Mouse (Mus musculus) embryonic facial prominence, embryonic 13.5 days (tissue): Measurements from ENCODE around the gene Ccdc97. TPM values are rescaled to one million over a fixed set of nuclear protein-coding genes. Genes with fewer than 3 reads are reported as not detected.
"Not testable (repeated sequence)": the region's sequence is repeated elsewhere in the genome, so short reads cannot be mapped to it uniquely, and the experiment has no call there.

Experiments
- ATAC-seq: fragments of 200-750 bp; cut with Nextera tagmentation; 2 replicates; pipeline ENCODE4 v1.8.0; 2017; ENCODE audit warnings: low read depth; ENCODE audit not compliant: insufficient number of reproducible peaks, insufficient read depth, low FRiP score, low TSS enrichment
- H3K27ac ChIP-seq: fragments of 300-500 bp; sonication (generic); 2 replicates; pipeline ENCODE4 v1.5.1; 2015; ENCODE audit warnings: moderate library complexity, mild to moderate bottlenecking, inconsistent platforms
- H3K27me3 ChIP-seq: fragments of 300-500 bp; sonication (generic); 2 replicates; pipeline ENCODE4 v1.6.1; 2015; ENCODE audit warnings: mild to moderate bottlenecking, inconsistent platforms
- H3K36me3 ChIP-seq: fragments of 300-500 bp; sonication (generic); 2 replicates; pipeline ENCODE4 v1.6.1; 2015; ENCODE audit warnings: mild to moderate bottlenecking, inconsistent platforms
- H3K4me1 ChIP-seq: fragments of 300-500 bp; sonication (generic); 2 replicates; pipeline ENCODE4 v1.6.1; 2015; ENCODE audit warnings: inconsistent platforms
- H3K4me2 ChIP-seq: fragments of 300-500 bp; sonication (generic); 2 replicates; pipeline ENCODE4 v1.6.1; 2015; ENCODE audit warnings: moderate library complexity, mild to moderate bottlenecking, inconsistent platforms
- H3K4me3 ChIP-seq: fragments of 300-500 bp; sonication (generic); 2 replicates; pipeline ENCODE4 v1.5.1; 2015; ENCODE audit warnings: mild to moderate bottlenecking, inconsistent platforms
- H3K9ac ChIP-seq: fragments of 300-500 bp; sonication (generic); 2 replicates; pipeline ENCODE4 v1.6.1; 2015; ENCODE audit warnings: mild to moderate bottlenecking, inconsistent platforms
- H3K9me3 ChIP-seq: fragments of 300-500 bp; sonication (generic); 2 replicates; pipeline ENCODE4 v1.6.1; 2016; ENCODE audit warnings: inconsistent platforms
- WGBS: fragments of 180-500 bp; shearing (Covaris S2); methylation state at CpG from one replicate; pipeline ENCODE4 v1.1.7; 2015; ENCODE audit warnings: mixed read lengths; 5-methylcytosine and 5-hydroxymethylcytosine counted together
- polyA plus RNA-seq: library from polyadenylated mRNA; unstranded; fragments of >200 nt; fragmentation: Nextera tagmentation; extraction: Ambion mirVana; gene quantifications from 2 replicates; pipeline ENCODE4 v1.2.1, GENCODE M21; 2015

Gene Ccdc97
- polyA plus RNA-seq, 1 experiment from 2014 or later = 26.3 TPM

DNA sequence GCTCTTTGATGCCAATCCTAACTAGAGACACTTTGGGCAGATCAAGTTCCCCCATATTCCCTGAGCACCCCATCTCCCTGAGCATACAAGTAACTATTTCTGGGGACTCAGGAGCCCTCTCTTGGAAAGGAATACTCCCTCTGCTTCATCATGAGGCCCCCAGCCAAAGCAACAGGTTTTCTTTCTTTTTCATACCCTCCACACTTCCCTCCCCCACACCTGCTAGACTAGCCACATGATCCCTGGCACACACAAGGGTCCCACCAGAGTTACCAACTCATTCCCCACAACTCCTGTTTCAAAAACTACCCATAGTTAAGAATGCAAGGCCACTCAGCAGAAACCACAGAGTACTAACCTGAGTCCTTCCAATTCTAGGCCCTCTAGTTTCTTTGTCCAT, 34.2 kb upstream of the Ccdc97 start:
- Histone ChIP-seq H3K36me3 (peaks cover 47% of the 10 kb centered on the region), H3K9me3 (no peaks in the 10 kb centered on the region), H3K9ac (peak overlapping the region; percentile 99), H3K4me2 (peak overlapping the region; percentile 91), H3K27me3 (no peaks in the 10 kb centered on the region), H3K27ac (peak overlapping the region; percentile 22; the same call in 1 of the 2 replicates), H3K4me3 (peak overlapping the region; percentile 98), H3K4me1 (peaks cover 22% of the 10 kb centered on the region)
- ATAC-seq = no peak

DNA sequence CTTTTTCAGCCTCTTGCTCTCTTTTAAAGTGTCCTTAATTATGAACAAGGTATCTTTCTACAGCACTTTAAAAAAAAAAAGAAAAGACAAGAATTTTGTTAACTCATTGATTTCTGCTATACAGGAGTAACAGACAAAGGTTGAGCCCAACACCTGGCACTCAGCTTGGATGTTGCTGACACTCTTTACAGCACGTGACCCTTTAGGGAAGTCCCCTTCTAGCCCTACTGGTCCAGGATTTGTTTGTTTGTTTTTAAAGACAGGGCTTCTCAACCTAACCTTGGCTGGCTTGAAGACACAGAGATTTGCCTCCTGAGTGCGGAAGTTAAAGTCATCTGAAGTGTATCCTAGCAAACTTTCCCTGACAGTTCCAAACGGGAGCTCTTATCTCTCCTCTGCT, 28.0 kb upstream of the Ccdc97 start:
- Histone ChIP-seq H3K27me3 (no peaks in the 10 kb centered on the region), H3K4me2 (no peak overlapping the region), H3K9me3 (no peaks in the 10 kb centered on the region), H3K36me3 (peaks cover 98% of the 10 kb centered on the region), H3K4me1 (peaks cover 5% of the 10 kb centered on the region), H3K27ac (no peak overlapping the region), H3K4me3 (no peak overlapping the region), H3K9ac (no peak overlapping the region)
- ATAC-seq = no peak
- WGBS = 82% methylated on average over 3 of the region's 3 CpGs

DNA sequence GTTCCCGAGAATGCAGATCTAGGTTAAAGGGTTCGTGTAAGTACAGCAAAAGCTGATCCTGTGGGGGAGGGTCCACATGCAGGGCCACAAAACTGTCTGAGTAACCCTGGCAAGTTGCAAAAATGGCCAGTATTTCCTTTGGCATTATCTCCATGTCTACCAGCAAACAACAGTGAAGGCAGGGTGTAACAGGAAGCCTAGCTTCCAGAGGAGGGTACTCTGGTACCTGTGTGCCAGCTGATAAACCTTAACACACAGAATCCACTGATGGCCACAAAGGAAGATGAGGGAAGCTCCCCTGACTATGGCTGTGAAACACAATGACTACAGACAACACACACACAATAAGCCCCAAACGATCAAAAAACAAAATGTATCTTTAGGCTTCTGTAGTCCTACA, 19.4 kb upstream of the Ccdc97 start:
- no peak for ATAC-seq
- Histone ChIP-seq H3K4me3 (no peak overlapping the region), H3K4me1 (no peaks in the 10 kb centered on the region), H3K9me3 (no peaks in the 10 kb centered on the region), H3K9ac (no peak overlapping the region), H3K27me3 (no peaks in the 10 kb centered on the region), H3K36me3 (peaks cover 96% of the 10 kb centered on the region), H3K27ac (no peak overlapping the region), H3K4me2 (no peak overlapping the region)
- WGBS = 90% methylated on average over 3 of the region's 3 CpGs

DNA sequence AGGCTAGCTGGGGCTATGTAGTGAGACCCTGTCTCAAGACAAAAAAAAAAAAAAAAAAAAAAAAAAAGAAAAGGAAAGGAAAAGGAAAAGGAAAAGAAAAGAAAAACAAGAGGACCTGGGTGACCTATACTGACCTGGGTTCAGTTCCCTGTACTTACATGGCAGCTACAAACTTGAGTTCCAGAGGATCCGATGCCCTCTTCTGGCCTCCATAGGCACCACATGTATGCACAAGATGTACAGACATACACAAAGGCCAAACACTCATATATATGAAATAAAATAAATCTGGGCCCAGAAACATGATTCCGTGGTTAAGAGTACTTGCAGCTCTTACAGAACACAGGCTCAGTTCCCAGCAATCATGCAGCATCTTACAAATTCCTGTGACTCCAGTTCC, 18.0 kb upstream of the Ccdc97 start:
- no peaks in the 10 kb centered on the region for H3K27me3 ChIP-seq
- no peaks in the 10 kb centered on the region for H3K4me1 ChIP-seq
- H3K4me2 ChIP-seq = no peak overlapping the region
- peaks cover 96% of the 10 kb centered on the region for H3K36me3 ChIP-seq
- no peak for ATAC-seq
- no peaks in the 10 kb centered on the region for H3K9me3 ChIP-seq
- WGBS = 82% methylated on average over 2 of the region's 2 CpGs
- H3K4me3 ChIP-seq = no peak overlapping the region
- no peak overlapping the region for H3K9ac ChIP-seq
- H3K27ac ChIP-seq = no peak overlapping the region

DNA sequence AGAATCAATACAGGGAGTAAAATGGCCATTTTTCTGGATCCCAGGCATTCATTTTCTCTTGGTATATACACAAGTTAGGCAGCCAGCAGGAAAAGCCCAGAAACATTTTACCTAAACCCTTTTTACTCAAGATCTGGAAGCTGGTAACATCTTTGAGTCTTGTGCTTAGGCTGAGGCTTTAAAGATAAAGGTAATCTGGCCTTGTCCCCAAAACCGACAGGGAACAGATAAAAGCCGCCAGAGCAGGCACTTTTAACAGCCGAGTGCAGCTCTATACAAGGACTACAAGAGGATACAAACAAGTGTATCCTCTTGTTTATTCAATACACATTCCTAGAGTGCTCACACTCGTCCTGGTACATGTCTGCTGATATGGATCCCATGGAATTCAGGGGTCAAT, 16.1 kb upstream of the Ccdc97 start:
- WGBS = 87% methylated on average over 4 of the region's 4 CpGs
- H3K4me2 ChIP-seq = no peak overlapping the region
- H3K27me3 ChIP-seq = no peaks in the 10 kb centered on the region
- H3K9me3 ChIP-seq = no peaks in the 10 kb centered on the region
- ATAC-seq = no peak
- no peak overlapping the region for H3K9ac ChIP-seq
- no peaks in the 10 kb centered on the region for H3K4me1 ChIP-seq
- no peak overlapping the region for H3K4me3 ChIP-seq
- no peak overlapping the region for H3K27ac ChIP-seq
- peaks cover 95% of the 10 kb centered on the region for H3K36me3 ChIP-seq

DNA sequence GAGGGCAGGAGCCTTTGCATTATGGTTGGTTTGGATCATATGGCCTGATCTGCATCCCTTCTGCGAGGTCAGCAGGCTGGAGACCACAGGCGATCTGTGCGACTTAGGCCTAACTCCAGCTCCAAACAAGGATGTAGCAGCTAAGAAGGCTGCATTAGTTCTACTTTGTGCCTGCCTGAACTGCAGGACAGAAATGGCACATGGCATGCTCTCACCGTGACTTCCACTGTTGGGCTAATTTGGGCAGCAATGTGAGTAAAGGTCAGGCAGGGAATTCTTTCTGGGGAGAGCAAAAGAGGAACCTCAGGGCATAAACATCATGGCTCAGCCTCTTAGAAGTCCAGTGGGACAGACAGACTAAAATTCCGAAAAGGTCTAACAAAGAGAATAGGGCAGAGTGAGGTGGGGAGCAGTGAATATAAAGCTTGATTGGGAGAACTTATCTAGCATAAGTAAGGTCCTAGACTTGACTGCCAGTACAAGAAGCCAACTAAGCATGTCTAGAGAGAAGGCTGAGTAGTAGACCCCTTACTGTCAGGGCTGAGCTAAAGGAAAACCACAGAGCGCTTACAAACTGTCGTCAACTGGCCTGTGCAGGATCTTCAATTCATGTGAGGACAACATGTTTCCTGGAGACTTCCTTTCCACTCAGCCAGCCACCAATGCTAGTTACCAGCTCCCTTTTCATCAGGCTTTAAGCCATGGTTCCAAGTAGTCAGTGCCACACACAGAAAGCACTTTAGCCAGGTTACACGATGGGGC, 12.6 kb upstream of the Ccdc97 start:
- Histone ChIP-seq H3K9me3 (no peaks in the 10 kb centered on the region), H3K27ac (no peak overlapping the region), H3K27me3 (no peaks in the 10 kb centered on the region), H3K36me3 (peaks cover 95% of the 10 kb centered on the region), H3K9ac (no peak overlapping the region), H3K4me1 (no peaks in the 10 kb centered on the region), H3K4me3 (no peak overlapping the region), H3K4me2 (no peak overlapping the region)
- no peak for ATAC-seq
- WGBS = 93% methylated on average over 8 of the region's 8 CpGs

DNA sequence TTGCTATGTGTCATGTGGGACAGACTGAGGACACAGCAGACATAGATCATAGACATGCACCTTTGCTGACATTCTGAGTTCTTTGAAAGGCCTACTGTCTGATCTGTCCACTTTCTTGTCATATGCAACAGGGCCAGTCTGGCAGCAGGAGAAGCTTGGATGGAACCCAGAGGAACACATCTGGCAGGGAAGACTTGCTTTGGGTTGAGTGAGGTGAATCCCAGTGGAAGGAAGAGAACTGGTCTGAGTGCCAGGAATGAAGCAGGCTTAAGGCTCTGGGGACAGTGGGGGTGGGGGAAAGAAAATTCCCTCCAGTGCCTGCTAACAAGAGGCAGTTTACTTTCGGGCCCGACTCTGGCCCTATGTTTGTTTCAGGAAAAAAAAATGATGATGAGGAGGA, 11.0 kb upstream of the Ccdc97 start:
- H3K4me3 ChIP-seq = no peak overlapping the region
- no peak overlapping the region for H3K27ac ChIP-seq
- no peak overlapping the region for H3K9ac ChIP-seq
- H3K27me3 ChIP-seq = no peaks in the 10 kb centered on the region
- no peak for ATAC-seq
- H3K4me2 ChIP-seq = no peak overlapping the region
- H3K36me3 ChIP-seq = peaks cover 97% of the 10 kb centered on the region
- WGBS = 87% methylated on average over 2 of the region's 2 CpGs
- H3K4me1 ChIP-seq = no peaks in the 10 kb centered on the region
- H3K9me3 ChIP-seq = no peaks in the 10 kb centered on the region

DNA sequence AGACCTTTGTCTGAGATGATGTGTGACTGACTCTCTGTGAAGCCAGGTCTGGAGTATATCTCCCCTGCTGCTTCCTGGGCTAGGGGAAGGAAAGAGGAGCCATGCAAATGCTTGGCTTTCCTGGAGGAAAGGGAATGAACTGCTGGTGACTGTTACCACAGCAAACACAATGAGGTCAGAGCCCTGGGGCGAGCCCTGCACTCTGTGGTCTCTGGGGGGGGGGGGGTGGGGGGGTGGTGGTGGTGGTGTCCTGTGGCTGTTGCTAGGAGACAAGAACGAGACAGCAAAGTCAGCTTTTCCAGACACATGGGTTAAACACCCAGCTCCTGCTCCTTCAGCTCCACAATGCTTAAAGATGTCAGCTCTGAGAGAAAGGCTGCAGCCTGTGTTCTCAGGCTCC, 10.5 kb upstream of the Ccdc97 start:
- Histone ChIP-seq H3K4me3 (no peak overlapping the region), H3K36me3 (peaks cover 97% of the 10 kb centered on the region), H3K9me3 (no peaks in the 10 kb centered on the region), H3K4me2 (no peak overlapping the region), H3K4me1 (no peaks in the 10 kb centered on the region), H3K9ac (no peak overlapping the region), H3K27ac (no peak overlapping the region), H3K27me3 (no peaks in the 10 kb centered on the region)
- ATAC-seq = 0 out of 2 replicates have a peak, but pooled peaks have one; percentile 23
- WGBS = 49% methylated on average over 2 of the region's 2 CpGs

DNA sequence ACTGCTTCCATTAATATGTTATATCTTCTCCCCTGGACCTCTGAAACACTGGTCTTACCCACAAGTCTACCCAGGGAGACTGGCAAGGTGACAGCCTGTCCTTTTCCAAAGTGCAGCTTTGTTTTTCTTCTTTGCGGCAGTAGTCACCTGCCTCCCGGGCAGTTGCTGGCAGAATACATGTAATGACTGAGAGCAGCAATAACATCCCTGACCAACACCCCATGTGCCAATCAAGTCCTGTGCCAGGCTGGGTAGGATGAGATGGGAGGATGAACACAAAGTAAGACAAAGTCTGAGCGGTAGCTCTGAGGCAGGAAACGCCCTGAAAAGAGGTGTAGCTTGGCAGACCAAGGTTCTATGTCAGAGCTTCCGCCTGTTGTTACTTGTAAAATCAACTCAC, 8.9 kb upstream of the Ccdc97 start:
- no peak for ATAC-seq
- no peak overlapping the region for H3K9ac ChIP-seq
- H3K9me3 ChIP-seq = no peaks in the 10 kb centered on the region
- no peak overlapping the region for H3K27ac ChIP-seq
- H3K4me3 ChIP-seq = no peak overlapping the region
- H3K36me3 ChIP-seq = peaks cover 98% of the 10 kb centered on the region
- no peak overlapping the region for H3K4me2 ChIP-seq
- H3K4me1 ChIP-seq = no peaks in the 10 kb centered on the region
- 93% methylated on average over 5 of the region's 5 CpGs for WGBS
- H3K27me3 ChIP-seq = no peaks in the 10 kb centered on the region

DNA sequence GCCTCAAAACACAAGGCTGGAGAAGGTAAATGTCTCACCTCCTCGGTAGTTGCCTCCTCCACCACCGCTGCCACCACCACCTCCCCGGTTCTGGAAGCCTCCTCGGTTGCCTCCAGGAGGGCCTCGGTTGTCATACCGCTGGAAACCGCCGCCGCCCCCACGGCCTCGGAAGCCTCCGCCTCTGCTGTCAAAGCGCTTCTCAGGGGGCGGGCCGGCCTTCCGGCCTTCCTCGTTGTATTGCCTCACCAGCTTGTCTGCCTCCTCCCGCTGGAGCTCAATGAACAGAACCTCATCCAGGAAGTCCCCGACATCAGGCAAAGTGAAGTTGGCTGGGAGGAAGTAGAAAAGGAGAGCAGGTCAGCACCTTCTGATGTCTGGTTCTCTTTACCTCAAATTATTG, 7.0 kb upstream of the Ccdc97 start:
- H3K36me3 ChIP-seq = peaks cover 96% of the 10 kb centered on the region
- H3K27ac ChIP-seq = no peak overlapping the region
- H3K4me3 ChIP-seq = no peak overlapping the region
- H3K9ac ChIP-seq = no peak overlapping the region
- no peaks in the 10 kb centered on the region for H3K27me3 ChIP-seq
- no peaks in the 10 kb centered on the region for H3K9me3 ChIP-seq
- H3K4me1 ChIP-seq = no peaks in the 10 kb centered on the region
- ATAC-seq = no peak
- WGBS = 82% methylated on average over 19 of the region's 19 CpGs
- no peak overlapping the region for H3K4me2 ChIP-seq

DNA sequence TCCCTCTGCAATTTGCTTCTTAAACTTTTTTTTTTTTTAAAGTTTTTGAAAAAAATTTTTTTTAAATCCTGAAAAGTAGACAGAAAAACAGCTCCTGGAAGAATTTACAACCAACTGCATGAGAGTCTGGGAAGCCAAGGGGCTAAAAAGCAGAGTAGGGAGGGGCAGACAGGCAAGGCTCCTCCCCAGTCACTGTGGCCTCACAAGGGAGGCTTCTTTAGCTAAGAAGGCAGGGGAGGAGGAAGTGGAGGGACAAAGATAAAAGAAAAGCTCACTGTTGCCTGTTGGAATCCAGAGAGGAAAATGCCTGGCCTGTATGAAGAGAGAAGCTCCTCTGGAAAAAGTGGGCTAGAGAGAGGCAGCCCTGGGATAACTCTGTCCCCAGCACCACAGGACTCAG, 2.9 kb upstream of the Ccdc97 start:
- not testable (repeated sequence) for H3K27ac ChIP-seq, H3K27me3 ChIP-seq, H3K9ac ChIP-seq, ATAC-seq, H3K9me3 ChIP-seq, H3K4me2 ChIP-seq, H3K4me3 ChIP-seq
- Histone ChIP-seq H3K36me3 (peaks cover 64% of the 10 kb centered on the region), H3K4me1 (peaks cover 17% of the 10 kb centered on the region)

DNA sequence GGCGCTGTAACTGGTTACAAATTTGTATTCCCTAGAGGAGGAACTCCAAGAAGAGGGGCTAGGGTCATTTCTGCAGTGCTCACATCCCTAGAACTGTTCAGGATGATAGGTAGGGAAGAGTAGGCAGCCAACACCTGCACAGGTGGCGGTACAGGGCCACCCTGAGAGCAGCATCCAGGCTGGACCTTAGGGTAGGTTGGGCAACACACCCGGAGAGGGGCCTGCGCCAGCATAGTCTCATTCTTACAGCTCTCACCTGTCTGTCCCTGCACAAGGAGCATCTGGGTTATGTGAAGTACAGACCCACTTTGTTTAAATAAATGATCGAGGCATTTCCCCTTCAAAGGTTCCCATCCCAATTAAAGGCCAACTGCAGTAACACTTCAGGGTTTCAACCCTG, 1.9 kb upstream of the Ccdc97 start:
- Histone ChIP-seq H3K36me3 (peaks cover 62% of the 10 kb centered on the region), H3K4me3 (no peak overlapping the region), H3K27ac (no peak overlapping the region), H3K27me3 (no peaks in the 10 kb centered on the region), H3K4me1 (peaks cover 17% of the 10 kb centered on the region), H3K4me2 (no peak overlapping the region), H3K9me3 (no peaks in the 10 kb centered on the region), H3K9ac (no peak overlapping the region)
- ATAC-seq = no peak
- WGBS = 92% methylated on average over 5 of the region's 5 CpGs
